ENCODE assay signal across 9 mouse cellular contexts in genomic region chr3:85482636-85483035, GRCm38 (mm10).
DNase-seq lines count a peak whose midpoint lies in the region; ATAC-seq and TF ChIP-seq lines count a peak whose summit lies in the region.
"Had no signal": no experiment of that assay in that cellular context is flagged by ENCODE, and none has a peak within 500 bp of the region (broad histone marks: within the 10 kb centered on the region; RNA-seq: fewer than 3 reads in every experiment).

No protein-coding gene starts in this region.

- H3K27me3 ChIP-seq in kidney, adult 2 months (replicated peaks; ENCODE audit: control insufficient read depth, insufficient read depth, low read length), result no peaks in the 10 kb centered on the region; the same call in 1 of the 2 replicates

- peak; percentile 35 for DNase-seq in left cerebral cortex, postnatal 4 days
- no peak for DNase-seq in left cerebral cortex, adult 2 months (ENCODE audit: extremely low spot score in 1 of 2, low spot score in 2 of 2)
- peak; percentile 52 for DNase-seq in kidney, adult 2 months
- DNase-seq in mesoderm, embryonic 11.5 days (ENCODE audit: low read depth, low spot score), result peak; percentile 39
- DNase-seq in spleen, postnatal 36 days (ENCODE audit: low spot score in 2 of 2), result no peak
- DNase-seq in right cerebral cortex, postnatal 36 days (ENCODE audit: low spot score in 2 of 2), result no peak
- no peak for DNase-seq in thymus, postnatal 4 days

- H3K27ac ChIP-seq in left cerebral cortex, adult 2 months, result no peak overlapping the region
- no peak overlapping the region for H3K27ac ChIP-seq in kidney, adult 2 months (ENCODE audit: insufficient read depth, low read depth, low read length)
- H3K27ac ChIP-seq: macrophage had no signal

- H3K4me3 ChIP-seq in left cerebral cortex, adult 2 months, result no peak overlapping the region
- H3K4me3 ChIP-seq in kidney, adult 2 months (ENCODE audit: insufficient read depth, low read depth, low read length), result no peak overlapping the region

- no peak for TF ChIP-seq CTCF in left cerebral cortex, adult 2 months (IDR thresholded peaks at IDR 0.05)
- no peak for TF ChIP-seq CTCF in kidney, adult 2 months (conservative IDR thresholded peaks at IDR 0.05; ENCODE audit: insufficient read depth, insufficient read length, low read depth, low read length)

- whole genome bisulfite sequencing in kidney, adult 2 months, result 16% methylated on average over 5 of the region's 5 CpGs

- intact Hi-C loops in left cerebral cortex, postnatal 4 days (cut with DNase I), result no loop called here
- intact Hi-C loops in left cerebral cortex, adult 2 months (cut with DNase I), result no loop called here

- TF ChIP-seq POLR2A in kidney, adult 2 months (IDR thresholded peaks at IDR 0.05; ENCODE audit: low read depth, low read length), result no peak

- peak; percentile 58; the same call in 1 of the 2 replicates for ATAC-seq in common myeloid progenitor, adult 5-6 weeks (replicated peaks; ENCODE audit: low read depth, poor library complexity, severe bottlenecking)

- no peaks in the 10 kb centered on the region for H3K4me1 ChIP-seq in kidney, adult 2 months (ENCODE audit: control insufficient read depth, insufficient read depth, low read length)

- no peaks in the 10 kb centered on the region for H3K36me3 ChIP-seq in kidney, adult 2 months (ENCODE audit: control insufficient read depth, insufficient read depth, low read length)

Comparison
In these comparisons a context has a peak if more than half of its experiments do, and no peak if none do; other contexts are left out.
1. DNase-seq: peak in left cerebral cortex, postnatal 4 days (single experiment), kidney, adult 2 months (single experiment) and mesoderm, embryonic 11.5 days (single experiment); none in left cerebral cortex, adult 2 months (0 of 2), spleen, postnatal 36 days (0 of 2), right cerebral cortex, postnatal 36 days (0 of 2) and thymus, postnatal 4 days (single experiment).